Mouse (Mus musculus) CH12F3 (cell line): ENCODE data around the gene Ly6g6d.

ENCODE experiments used
- in situ Hi-C: fragments of 300-500 bp; cut with MboI; formaldehyde crosslinking; loops from 2 replicates; pipeline ENCODE4 v1.14.3; 2020; ENCODE audit warnings: low sequenced_read_pairs

The Ly6g6d gene

DNA sequence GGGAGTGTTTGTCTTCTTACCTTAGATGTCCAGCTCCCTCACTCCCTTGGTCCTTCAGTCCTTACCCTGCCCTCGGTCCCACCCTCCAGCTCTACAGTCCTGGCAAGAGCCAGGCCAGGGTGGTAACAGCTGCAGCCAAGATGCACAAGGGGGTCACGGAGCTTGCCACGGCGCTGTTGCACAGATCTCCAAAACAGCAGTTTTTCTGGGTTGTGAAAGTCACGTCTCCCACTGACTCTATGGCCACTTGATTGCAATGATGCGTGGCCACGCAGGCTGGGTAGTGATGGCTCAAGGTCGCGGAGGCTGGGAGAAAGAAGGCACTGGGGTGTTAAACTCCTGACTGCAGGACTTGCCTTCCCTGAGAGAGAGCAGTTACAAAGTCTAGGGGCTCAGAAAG lies 6.4 kb downstream of the Ly6g6d start:
- in situ Hi-C loops: no loop called here

DNA sequence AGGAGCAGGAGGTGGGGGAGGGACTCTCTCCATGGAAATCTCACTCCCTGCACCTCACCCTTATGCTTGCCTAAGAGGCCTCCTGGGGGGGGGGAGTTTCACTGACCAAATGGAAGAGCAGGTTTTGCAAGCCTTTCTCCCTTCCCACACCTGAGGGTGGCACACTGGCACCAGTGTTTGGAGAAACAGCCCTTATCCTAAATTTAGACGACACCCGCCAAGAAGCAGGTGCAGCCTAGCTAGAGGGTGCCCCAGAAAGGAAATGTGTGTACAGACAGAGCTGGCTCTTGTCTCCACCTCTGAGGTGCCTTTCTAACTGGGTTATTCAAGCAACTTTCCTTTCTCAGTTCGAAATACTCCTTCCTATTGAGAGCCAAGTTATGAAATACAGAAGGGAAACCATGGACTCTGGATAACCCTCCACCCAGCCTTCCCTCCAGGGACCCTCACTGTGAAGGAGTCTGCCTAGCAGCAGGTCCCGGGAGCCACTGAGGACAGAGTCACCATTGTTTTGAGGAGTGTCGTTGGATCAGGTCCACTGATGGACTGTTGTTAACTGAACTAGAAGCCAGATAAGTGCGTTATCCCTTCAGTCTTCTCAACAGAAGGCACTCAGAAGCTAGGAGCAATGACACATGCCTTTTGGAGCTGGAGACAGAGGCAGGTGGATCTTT lies 7.2 kb downstream of the Ly6g6d start:
- in situ Hi-C loops: no loop called here

DNA sequence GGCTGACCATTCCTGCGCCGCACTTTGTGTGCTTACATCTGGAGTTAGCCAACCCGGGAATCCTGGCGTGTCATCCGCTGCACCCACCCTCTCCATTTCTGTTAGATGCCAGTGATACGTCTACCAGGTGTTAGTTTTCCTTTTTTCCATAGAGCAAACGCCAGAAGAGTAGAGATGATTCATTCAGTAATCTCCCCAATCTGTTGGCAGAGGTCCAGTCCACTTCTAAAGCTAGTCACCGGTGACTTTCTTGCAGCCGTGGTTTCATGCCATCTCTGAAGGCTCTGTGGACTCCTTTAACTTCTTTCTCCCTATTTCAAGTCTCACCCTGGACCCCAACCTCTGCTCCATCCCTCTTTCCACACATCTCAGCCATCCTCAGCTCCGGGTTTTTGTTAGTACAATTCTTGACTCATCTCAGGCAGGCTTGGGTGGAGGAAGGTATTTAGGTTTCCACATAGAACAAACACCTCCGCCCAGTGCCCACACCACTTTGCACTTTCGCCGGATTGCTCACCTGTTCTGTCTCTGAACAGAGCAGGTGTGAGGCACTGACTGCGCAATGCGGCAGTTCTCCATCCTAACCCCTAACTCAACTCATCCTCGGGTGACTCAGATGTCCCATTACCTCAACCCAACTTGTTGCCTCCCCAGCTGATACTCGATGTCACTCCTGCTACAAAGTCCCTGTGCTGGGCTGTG lies 9.5 kb downstream of the Ly6g6d start:
- in situ Hi-C loops: no loop called here

DNA sequence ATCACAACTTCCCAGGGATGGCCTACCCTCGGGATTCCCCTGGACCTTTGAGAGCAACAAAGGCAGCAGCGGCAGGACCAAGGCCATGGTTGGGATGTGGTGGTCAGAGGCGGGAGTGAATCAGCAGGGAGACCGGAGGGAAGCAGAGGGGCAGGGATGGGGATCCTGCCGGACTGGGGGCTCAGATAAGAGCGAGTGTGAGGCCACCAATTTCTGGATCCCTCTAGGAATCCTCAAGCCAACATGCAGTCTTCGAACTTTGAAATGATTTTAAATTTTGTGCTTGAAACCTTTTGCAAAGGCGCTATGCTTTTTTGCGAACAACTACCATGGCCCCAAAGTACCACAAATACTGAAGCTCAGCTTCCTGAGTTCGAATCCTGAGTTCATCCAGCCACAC lies 11.8 kb downstream of the Ly6g6d start, which contains the start of gene Mpig6b:
TSS of gene Mpig6b (minus strand) at position 101 of the 400 bp plus-strand sequence.
- in situ Hi-C loops: no loop called here

DNA sequence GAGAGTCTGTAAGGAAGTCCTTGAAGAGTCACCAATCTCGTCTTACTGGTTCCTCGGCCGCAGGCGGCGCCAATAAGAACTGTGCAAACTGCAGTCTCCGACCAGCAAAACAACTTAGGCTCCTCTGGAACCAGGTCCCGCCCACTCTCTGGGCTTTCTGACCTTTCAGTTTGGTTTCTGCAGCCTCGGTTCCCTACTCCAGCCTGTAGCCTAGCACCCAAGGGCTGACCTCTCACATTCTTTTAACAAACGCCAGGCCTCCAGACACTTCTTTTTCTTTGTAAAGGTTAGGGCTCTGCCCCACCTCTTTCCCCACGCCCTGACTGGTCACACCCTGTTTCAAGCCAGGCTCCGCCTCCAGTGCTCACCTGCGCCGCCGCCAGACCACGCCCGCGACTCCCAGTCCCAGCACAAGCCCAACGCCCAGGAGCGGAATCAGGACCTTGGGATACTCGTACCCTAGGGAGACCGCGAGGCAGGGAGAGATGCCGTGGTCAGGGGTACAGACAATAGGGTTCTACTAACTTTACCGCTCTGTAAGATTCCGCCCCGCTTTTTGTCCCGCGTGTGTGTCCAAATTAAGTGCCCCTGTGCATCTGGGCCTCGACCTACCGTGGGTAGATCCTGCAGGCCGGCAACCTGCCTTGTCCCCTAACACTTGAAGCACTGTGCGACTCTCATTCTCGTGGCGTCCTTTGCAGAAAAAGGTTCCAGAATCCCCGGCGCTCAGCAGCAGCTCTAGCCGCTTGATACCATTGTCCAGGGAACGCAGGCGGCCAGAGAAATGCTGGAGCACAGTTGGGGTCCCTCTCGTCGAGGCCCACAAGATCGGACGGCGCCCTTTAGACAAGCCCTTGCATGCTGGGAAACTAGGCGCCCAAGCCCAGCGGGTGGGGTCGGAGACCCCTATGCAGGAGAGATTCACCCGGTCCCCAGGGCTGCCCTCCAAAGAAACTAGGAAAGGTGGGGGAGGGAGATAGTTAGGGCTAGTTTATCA lies 12.6 kb downstream of the Ly6g6d start, which contains the start of gene Ly6g6c:
TSS of gene Ly6g6c (plus strand) at position 438 of the 997 bp plus-strand sequence.
- in situ Hi-C loops: no loop called here

DNA sequence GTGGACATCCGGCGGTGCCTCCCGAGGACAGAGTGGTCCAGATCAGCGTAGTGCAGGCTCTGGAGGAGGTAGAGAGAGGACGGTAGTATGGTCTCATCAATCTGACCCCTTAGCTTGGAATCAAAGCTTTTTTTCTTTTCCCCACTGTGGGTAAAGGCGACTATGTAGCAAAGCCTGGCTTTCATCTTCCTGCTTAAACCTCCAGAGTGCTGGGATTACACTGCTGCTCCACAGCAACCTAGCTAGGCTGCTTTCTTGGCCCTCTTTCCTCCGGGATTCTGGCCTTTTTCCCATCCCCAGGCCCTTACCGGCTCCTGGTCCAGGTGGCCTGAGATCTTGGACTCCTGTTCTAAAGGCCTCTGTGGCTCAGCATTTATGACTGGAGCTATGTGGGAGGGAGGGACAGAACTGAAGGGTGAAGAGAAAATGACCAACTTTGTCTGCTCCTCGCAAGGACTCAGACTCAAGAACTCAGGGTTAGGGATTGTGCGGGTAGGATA lies 13.4 kb downstream of the Ly6g6d start:
- in situ Hi-C loops: no loop called here

DNA sequence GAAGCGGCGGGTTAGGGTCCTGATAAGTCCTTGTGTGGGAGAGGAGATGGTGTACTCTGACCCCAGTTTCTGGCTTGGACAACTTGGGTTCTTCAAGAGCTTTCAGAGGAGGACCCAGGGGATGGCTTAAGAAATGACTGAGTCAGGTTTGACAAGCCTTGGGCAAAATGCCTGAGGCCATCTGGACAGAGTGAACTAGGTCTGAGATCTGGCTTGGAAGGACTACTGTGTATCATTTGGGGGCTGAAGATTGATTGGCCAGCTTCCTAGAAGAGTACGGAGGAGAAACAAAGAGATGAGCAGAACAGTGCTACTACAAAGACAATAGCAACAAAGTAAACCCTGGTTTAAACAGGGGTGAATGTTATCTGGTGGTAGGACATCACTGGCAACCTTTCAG lies 14.4 kb downstream of the Ly6g6d start:
- in situ Hi-C loops: no loop called here

DNA sequence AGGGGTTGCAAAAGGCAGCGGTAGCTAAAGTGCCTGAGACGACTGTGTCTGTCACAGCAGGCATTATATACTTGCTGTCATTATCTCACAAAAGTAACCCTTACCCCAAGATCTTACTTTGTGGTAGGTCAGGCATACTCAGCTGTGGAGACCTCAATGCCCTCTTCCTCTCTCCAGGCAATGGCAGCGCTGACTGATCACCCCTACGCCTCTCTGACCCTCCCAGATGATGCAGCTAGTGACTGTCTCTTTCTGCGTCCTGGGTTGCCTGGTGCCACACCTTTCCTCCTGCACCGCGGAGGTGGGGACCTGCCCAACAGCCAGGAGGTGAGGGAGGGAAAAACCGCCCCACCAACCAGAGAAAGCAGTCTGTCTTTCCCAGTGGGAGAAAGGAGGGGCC lies 16.6 kb downstream of the Ly6g6d start:
- in situ Hi-C loops: no loop called here

DNA sequence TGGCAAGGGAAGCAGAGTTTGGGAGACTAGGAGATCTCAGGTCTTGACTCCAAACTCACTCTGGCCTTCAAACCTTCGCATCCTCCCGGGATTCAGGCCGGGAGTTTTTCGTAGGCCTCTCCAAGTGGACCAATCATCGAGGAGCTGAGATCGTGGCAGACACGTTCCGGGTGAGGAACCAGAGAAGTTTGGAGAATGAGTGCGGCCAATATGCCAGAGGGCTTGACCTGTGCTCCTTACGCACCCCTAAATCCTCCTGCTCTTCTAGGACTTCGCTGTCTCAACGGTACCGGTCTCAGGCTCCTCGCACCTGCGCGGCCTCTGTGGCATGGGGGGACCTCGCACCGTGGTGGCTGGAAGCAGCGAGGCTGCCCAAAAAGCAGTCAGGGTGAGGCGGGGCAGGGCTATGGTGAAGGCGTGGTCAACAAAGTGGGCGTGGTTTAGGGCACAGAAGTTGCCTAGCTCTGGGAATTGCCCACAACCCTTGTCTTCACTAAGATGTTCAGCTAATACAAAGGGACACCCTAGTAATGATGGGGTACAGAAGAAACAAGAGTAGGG lies 17.0 kb downstream of the Ly6g6d start:
- in situ Hi-C loops: no loop called here

DNA sequence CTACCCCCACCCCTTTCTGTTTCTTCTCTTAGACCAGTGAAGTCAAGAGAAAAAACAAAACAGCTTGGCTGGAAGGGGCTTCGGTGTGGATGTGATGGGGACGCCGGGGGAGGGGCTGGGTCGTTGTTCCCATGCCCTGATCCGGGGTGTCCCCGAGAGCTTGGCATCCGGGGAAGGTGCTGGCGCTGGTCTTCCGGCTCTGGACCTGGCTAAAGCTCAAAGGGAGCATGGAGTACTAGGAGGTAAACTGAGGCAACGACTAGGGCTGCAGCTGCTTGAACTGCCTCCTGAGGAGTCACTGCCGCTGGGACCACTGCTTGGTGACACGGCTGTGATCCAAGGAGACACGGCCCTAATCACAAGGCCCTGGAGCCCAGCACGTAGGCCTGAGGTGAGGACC lies 17.8 kb downstream of the Ly6g6d start:
- in situ Hi-C loops: no loop called here

DNA sequence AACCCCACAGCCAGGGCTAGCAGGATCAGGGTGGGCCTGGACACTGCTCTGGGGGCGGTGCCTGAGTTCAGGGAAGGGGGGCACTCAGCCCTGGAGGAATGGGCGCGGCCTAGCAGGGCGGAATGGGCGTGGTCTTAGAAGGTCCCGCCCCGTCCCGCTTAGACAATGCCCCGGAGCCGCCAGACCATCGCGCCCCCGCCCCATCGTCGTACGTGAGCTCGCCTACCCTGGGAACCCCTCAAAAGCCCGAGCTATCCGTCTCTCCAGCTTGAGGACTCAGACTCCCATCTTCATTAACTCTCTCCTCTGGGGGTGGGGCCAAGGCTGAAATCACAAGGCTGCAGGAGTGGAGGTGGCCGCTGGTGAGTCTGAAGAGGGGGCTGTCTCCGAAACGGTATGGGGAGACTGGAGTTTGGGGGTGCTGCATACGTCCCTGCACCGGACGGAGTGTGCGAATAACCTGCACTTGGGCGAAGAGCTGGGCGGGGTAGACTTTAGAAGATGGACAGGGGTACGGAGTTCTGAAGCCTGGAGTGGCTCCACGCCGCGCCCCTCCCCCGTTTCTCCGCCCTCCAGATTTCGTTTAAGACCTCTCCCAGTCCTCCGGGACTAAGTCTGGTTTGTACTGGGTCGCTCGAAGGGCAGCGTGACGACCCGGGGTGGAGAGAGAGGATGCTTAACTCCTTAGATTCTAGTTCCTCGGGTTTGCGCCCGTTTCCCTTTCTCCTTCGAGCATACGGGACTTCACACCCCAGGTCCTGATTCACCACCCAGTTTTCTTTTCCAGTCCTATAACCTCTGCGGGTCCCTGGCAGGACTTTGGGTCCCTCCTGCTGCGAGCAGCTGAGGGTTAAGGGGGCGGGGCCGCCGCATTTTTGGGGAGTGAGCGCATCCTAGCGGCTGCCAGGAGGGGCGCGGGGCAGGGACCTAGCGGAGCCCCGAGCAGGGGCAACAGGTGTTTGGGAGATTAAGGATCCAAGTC lies 18.7 kb downstream of the Ly6g6d start, which contains the start of gene Ddah2:
TSS of gene Ddah2 (plus strand) at position 125 of the 982 bp plus-strand sequence.
- in situ Hi-C loops: no loop called here

DNA sequence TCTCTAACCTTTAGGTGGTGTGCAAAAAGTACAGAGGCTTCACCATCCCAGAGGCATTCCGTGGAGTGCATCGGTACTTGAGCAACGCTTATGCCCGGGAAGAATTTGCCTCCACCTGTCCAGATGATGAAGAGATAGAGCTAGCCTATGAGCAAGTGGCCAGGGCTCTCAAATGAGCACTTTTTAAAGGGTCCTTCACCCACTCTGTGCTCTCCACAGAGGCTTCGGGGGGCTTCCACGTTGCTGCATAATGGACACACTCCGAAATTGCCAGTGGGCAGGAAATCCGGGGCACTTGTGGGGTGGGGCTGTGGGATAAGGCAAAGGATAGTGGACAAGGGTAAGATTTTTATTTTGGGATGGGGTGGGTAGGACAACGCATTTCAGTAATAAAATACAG lies 19.5 kb downstream of the Ly6g6d start:
- in situ Hi-C loops: no loop called here

DNA sequence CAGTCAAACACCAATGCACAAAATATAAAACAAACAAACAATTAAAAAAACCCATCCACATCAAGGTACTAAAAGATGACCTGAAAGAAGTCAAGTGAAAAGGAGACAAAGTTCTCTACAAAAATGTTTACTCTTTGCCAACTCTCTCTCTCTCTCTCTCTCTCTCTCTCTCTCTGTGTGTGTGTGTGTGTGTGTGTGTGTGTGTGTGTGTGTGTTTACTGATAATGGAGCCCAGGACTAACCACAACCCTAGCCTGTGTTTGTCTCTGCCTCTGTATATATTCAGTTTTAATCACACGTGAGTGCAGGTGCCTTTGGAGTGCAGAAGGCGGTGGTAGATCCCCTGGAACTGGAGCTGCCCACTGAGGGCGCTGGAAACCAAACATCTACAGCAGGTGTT lies 20.8 kb downstream of the Ly6g6d start:
- in situ Hi-C loops: no loop called here

DNA sequence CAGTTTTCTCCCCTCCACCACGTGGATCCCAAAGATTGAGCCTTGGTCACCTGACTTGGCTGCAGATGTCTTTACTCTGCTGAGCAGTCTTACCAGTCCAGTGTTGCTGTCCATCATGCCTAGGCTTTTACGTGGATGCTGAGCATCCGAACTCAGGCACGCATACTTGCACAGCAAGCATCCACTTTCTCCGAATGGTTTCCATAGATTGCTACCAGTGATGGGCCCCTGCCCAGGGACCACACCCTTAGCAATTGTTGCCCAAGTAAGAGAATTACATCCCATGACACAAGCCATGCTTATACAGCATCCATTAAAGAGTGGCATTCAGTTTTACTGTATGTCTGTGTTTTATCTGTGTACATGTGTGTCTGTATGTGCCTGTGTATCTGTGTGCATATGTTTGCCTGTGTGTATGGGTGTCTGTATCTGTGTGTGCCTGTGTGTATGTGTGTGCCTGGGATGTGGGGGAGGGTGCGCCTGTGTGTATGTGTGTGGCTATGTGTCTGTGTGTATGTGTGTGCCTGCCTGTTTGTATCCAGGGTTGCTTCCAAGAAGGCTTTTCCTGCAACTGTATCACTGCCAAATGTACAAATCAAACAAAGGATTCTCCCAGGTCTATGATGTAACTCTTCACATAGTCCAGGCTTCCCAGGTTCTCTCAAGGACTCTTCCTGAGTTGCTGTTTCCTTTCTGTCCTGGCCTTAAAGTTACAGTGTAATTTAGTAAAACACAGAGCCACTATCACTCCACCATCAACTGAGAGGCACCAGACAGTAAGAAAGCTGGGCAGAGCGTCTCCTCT lies 22.0 kb downstream of the Ly6g6d start:
- in situ Hi-C loops: no loop called here

DNA sequence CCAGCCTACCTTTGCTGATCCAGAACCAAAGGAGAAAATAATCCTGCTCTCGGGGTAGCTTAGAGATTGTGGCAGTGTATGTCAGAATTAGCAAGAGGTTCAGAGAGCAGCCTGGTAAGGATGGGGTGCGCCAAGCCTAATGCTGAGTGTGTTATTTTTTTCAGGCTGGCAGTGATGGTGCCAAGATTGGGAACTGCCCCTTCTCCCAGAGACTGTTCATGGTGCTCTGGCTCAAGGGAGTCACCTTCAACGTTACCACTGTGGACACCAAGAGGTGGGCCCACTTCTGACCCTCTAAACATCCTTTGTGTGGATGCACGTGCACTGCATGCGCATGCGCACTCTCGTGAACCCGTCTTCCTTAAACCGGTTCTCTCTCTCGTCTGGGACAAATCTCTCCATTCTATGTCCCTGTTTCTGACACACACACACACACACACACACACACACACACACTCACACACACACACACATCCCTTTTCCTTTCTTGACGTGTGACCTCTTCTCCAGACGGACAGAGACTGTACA lies 25.5 kb downstream of the Ly6g6d start:
- in situ Hi-C loops: no loop called here

DNA sequence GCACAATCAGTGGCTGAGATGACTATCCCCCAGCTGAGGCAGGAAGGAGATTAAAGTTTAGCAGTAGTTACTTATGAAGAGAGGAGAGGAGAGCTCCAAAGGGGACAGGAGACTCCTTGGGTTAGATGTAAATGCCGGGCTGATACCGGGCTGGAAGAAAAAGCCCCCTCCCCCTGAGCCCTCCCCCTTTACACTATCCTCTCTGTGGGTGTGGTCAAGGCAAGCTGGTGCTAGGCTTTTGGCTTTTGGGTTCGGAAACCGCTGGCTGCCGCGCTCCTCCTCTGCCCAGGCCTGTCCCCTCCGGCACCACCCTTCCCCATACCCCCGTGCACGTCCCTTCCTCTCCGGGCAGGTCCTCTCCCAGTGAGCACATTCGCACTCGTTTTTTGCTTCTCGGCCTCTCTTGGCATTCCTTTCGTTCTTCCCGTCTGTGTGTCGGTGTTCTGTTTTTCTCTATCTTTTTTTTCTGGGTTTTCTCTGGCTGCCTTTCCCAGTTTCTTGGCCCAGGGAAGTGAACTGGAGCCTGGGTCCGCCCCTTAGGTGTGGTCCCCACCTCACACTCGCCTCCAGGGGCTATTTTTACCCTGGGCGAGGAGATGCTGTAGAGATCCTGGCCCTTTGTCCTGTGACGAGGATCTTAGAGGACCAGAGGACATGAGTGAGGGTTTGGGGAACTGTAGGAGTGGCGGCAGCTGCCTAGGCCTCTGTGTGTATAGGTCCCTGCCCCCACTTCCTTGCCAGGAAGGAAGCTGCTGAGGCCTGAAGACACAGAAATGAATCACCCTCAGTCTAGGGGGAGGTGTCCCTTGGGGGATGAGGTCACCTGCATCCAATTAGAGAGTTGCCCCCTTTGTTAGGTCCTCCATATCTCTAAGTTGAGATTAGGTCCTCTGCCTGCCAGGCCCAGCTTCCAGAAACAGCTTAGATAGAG lies 26.4 kb downstream of the Ly6g6d start:
- in situ Hi-C loops: no loop called here

DNA sequence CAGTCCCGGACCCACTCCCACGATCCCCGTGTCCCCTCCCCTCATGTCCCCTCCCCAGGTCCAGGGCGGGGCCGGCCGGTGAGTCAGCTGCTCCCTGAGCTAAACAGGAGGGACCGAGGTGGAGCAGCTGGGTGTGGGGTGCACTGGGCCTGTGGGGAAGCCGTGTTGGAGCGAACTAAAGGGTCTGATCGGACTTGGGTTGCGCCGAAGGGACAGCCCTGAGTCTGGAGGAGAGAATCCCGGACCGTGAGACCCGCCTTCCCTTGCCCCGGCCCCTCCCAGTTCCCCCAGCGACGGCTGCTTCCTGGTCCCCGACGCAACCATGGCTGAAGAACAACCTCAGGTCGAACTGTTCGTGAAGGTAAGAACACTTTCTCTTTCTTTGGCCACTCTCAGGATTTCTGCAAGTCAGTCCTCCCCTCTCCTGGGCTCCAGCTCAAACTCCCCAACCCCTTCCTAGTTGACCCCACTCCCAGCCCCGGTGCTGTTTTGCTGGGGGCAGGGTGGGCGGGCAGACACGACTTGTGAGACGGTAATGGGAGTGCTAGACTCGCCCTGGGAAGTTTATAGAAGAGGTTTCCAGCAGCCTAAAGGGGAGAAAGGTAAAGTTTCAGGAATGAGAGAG lies 27.6 kb downstream of the Ly6g6d start:
- in situ Hi-C loops: no loop called here
